Mouse (Mus musculus) naive thymus-derived CD4-positive, alpha-beta T cell, adult 2 months (primary cell): ENCODE data around the gene Rgsl1.
A peak's percentile ranks its signal among the peaks of the same experiment; 100 is the strongest.
"Not testable (repeated sequence)": the region's sequence is repeated elsewhere in the genome, so short reads cannot be mapped to it uniquely, and the experiment has no call there.

Experiments
- DNase-seq: peaks from one replicate; pipeline ENCODE4 v3.0.0-alpha.2; 2011; ENCODE audit warnings: low read depth

Rgsl1 gene

DNA sequence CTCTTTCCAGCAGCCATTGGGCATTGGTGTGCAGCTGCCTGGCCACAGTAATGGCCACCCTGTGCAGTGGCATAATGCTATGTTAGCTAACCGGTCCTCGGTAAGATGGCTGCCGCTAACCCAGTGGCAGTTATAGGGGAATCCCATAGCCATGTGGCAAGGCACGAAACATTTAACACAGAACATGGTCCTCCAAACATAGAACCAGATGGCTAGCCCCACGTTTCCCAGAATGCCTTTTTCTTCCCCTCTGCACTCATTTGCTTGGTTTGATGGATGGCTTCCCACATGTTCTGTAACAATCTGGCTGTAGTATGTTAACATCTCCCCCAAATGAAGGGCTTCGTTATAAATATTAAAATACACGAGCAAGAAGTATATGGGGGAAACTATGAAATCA is 67.7 kb downstream of the Rgsl1 start:
- DNase-seq, result no peak

- no peak for DNase-seq
Observed at GRCm38 (mm10) chr1:153775174-153775573, 68.8 kb downstream of the Rgsl1 start.

- no peak for DNase-seq
Observed at GRCm38 (mm10) chr1:153770776-153771167, 73.2 kb downstream of the Rgsl1 start.

DNA sequence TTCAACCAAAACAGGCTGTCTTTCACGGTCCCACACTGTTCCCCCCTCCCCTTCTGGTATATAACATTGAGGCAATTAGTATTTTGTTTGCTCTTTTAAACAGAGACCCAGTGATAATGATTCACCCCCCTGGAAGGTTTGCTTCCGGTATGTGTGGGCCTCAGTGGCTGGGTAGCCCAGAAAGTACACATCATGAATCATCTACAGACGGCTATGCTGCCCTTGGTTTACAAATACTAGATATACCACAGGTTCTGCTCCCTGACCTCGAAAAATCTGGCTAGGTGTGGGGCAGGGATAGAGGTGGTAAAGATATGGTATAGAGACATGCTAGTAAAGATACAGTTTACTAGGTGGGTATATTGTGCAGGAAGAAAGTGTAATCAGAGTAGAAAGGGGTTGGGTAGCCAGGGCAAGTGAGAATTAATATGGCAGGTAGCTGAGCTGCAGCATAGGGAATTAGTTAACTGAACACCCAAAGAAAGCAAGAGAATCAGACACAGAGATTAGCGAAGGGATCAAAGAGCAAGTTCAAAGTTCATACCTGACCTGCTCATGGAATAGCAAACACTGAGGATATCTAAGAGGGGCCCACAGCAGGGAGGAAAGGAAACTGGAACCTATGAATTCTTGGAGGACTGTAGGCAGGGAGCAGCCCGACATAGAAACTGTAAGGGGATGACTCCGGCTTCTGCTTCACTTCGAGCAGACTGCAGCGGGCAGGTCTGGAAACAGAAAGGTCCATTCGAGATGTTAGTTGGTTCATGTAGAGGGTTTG is 73.8 kb downstream of the Rgsl1 start:
- no peak for DNase-seq

GRCm38 (mm10) chr1:153769571-153769970 is 74.4 kb downstream of the Rgsl1 start:
- not testable (repeated sequence) for DNase-seq

GRCm38 (mm10) chr1:153768465-153768864 is 75.5 kb downstream of the Rgsl1 start:
- no peak for DNase-seq

DNA sequence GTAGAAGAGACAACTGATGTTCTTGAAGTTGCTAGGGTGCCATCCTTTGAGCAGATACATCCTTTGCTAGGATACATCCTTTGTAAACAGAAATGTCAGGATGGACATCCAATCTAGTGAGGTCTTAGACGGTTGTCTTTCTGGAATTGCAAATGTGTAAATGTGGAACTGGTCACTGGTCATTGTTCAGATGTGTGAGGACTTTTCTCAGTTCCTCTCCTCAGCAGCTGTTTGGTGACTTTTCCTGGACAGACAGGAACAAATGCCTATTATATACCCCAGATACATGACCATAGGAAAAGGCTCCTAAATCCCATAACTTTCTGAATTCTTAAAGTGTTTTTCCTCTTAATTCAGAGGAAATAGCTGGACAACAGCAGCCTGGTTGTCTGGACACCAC is 76.7 kb downstream of the Rgsl1 start:
- DNase-seq, result no peak

DNA sequence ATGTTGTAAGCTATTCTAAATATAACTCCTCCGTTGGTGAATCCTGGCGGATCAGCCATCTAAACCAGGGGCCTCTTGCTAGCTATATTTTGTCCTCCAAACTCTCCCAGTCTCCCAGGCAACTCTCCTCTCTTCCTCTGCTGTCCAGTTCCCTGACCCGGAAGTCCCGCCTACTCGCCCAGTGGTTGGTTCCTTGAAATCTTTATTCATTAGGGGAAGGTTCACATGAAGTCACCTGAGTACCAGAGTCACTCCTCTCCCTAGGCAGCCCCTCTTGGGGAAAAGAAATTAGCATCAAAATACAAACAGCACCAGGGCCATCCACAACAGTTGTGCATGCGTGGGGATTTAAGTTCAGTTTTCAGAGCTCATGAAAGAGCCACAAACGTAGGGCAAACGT is 77.6 kb downstream of the Rgsl1 start:
- DNase-seq, result no peak

GRCm38 (mm10) chr1:153764136-153764535 is 79.8 kb downstream of the Rgsl1 start:
- DNase-seq, result no peak

DNA sequence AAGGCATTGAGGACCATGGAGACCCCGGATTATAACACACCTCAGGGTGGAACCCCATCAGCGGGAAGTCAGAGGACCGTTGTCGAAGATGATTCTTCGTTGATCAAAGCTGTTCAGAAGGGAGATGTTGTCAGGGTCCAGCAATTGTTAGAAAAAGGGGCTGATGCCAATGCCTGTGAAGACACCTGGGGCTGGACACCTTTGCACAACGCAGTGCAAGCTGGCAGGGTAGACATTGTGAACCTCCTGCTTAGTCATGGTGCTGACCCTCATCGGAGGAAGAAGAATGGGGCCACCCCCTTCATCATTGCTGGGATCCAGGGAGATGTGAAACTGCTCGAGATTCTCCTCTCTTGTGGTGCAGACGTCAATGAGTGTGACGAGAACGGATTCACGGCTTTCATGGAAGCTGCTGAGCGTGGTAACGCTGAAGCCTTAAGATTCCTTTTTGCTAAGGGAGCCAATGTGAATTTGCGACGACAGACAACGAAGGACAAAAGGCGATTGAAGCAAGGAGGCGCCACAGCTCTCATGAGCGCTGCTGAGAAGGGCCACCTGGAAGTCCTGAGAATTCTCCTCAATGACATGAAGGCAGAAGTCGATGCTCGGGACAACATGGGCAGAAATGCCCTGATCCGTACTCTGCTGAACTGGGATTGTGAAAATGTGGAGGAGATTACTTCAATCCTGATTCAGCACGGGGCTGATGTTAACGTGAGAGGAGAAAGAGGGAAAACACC is 90.0 kb downstream of the Rgsl1 start:
- DNase-seq, result no peak

GRCm38 (mm10) chr1:153752521-153752920 is 91.4 kb downstream of the Rgsl1 start:
- no peak for DNase-seq

GRCm38 (mm10) chr1:153751763-153752301 is 92.1 kb downstream of the Rgsl1 start:
- peak; percentile 83 for DNase-seq

DNA sequence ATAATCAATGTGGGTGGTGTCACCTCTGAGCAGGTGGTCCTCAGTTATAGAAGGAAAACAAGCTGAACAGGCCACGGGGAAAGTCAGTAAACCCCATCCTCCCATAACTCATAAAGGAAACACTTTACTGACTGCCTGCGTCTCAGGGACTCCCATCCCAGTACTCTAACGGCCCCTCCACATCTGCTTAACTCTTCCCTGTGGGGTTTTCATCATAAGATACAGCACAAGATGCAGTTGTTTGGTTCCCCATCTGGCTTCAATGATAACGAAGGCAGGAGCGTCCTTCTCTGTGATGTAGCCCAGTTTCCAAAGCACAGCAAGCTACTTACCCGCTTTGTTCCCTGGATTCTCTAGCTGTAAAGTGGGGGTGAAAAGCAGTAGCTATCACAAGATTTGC is 93.9 kb downstream of the Rgsl1 start:
- peak; percentile 24 for DNase-seq

- peak; percentile 92 for DNase-seq
Observed at GRCm38 (mm10) chr1:153749211-153749801, 94.6 kb downstream of the Rgsl1 start, which contains the start of gene Rnasel. Gene Rnasel, plus strand, starts transcription at chr1:153749426.

DNA sequence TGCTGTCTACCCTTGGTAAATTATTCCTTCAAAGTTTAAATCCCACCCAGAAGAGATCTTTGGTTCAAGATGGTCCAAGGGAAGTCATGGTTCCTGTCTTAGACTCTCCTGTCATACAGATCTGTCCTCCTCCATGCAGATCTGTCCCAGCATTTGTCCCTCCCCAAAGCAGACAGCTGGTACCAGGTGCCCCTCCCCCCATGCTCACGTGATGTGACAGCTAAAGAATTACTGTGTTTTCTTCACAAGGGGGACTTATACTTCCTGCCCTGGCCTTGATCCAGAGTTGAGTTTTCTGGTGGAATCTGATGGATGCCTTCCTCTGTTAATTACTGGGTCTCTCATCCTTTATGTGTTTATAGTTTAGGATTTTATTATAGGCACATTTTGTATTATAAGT is 95.4 kb downstream of the Rgsl1 start:
- peak; percentile 82 for DNase-seq

- no peak for DNase-seq
Observed at GRCm38 (mm10) chr1:153747861-153748530, 95.9 kb downstream of the Rgsl1 start.

- DNase-seq, result peak; percentile 87
Observed at GRCm38 (mm10) chr1:153746728-153747127, 97.2 kb downstream of the Rgsl1 start.

GRCm38 (mm10) chr1:153746119-153746670 is 97.7 kb downstream of the Rgsl1 start:
- peak; percentile 21 for DNase-seq

DNA sequence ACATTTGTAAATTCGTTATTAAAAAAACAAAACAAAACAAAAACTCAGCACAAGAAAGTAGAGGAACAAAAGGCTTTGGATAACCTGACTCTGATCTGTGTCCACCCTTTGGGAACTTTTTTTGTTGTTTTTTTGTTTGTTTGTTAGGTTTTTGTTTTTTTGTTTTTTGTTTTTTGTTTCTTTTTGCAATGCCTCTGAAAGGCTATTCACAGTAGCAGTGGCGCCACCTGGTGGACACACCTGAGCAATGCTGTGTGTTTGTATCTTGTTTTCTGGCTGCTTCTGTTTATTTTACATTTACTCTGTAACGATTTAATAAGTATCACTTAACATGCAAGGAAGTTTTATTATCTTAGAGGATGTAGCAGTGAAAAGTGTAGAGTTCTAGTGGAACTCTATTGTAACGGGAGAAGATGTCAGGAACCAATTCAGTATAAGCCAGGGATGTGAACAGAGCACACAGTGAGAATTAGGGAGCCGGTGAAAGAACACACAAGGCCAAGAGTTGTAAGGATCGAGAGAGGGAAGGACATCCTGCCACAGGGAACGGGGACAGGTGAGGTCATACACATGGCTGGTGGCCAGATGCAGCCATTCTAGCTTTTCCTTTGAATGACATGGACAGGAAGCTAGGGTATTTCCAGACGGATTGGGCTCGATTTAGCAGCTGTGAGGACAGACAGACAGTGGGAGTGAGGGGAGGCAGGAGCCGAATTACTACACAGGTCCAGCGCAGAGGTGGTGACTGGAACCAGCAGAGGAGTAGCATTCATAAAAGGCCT is 101.4 kb downstream of the Rgsl1 start:
- peak; percentile 83 for DNase-seq

DNA sequence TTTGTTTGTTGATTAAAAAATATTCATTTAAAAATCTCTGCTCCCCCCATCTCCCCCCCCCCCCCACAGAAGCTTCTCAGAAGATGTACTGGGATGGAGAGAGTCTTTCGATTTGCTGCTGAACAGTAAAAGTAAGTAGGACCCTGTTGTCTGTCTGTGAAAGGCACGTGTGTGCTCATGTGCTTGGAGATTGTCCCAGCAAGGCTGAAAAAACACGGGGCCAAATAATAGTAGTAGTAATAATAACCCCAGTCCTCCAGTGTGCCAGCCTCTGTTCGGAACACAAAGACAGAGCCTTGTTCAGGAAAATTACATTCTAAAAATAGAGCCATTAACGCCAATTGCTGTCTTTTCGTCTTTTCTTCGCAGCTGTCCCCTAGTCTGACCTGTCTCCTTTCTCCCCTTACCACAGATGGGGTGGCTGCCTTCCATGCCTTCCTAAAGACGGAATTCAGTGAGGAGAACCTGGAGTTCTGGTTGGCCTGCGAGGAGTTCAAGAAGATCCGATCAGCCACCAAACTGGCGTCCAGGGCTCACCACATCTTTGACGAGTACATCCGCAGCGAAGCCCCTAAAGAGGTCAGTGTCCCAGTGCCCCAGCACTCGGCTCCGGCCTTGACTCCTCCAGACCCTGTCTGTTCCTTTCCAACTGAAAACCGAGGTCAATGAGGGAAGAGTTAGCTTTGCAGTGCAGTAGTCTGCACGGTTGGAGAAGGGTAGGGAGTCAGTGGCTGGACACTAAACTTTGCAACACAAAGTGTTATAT is 102.2 kb downstream of the Rgsl1 start:
- no peak for DNase-seq
